Mouse (Mus musculus): Measurements from ENCODE around the gene Smchd1. TPM values are rescaled to one million over a fixed set of nuclear protein-coding genes. Genes with fewer than 3 reads are reported as not detected.

The Smchd1 gene
- polyA plus RNA-seq, 1 experiment from 2014 or later: 82.6 TPM

DNA sequence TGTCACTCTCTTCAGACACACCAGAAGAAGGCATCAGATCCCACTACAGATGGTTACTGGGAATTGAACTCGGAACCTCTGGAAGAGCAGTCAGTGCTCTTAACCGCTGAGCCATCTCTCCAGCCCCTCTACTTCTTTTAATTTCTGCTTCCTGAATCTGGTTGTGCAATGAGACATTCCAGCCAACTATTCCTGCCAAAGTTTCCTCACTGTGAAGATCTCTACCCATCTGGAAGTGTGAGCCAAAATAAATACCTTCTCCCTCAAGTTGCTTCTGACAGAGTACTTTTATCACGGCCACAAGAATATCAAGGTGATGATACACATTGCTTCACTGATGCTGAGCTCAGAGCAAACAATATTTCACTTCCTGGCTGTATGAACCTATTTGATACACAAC lies 155.8 kb downstream of the Smchd1 start:
- 95% methylated on average over 3 of the region's 3 CpGs for WGBS
- Histone ChIP-seq H3K27me3 (ENCODE audit: low read depth, poor library complexity, severe bottlenecking) (no peaks in the 10 kb centered on the region), H3K9me3 (replicated peaks) (no peaks in the 10 kb centered on the region), H3K4me3 (no peak overlapping the region), H3K4me1 (no peaks in the 10 kb centered on the region), H3K27ac (no peak overlapping the region), H3K36me3 (no peaks in the 10 kb centered on the region)
- peak; percentile 6 for DNase-seq (ENCODE audit: low spot score)

DNA sequence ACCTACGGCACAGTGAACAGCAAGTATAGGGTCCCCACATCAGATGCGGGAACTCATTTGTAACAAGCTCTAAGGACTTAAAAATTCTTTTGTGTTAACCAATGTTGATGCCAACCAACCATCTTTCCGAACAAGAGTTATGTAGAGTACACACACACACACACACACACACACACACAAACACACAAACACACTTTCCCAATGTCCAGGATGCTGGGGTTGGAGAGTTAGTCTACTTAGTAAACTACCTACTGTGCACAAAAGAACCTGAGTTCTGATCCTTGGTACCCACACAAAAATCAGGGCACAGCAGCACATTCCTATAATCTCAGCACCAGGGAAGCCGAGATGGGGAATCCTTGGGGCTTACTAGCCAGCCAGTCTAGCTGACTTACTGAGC lies 157.6 kb downstream of the Smchd1 start:
- 91% methylated on average over 4 of the region's 4 CpGs for WGBS
- no peaks in the 10 kb centered on the region for H3K36me3 ChIP-seq
- H3K9me3 ChIP-seq (replicated peaks): no peaks in the 10 kb centered on the region
- no peaks in the 10 kb centered on the region for H3K4me1 ChIP-seq
- DNase-seq (ENCODE audit: low spot score): peak; percentile 1
- H3K27ac ChIP-seq: no peak overlapping the region
- H3K4me3 ChIP-seq: no peak overlapping the region
- no peaks in the 10 kb centered on the region for H3K27me3 ChIP-seq (ENCODE audit: low read depth, poor library complexity, severe bottlenecking)

- DNase-seq (ENCODE audit: low spot score): no peak
- Histone ChIP-seq H3K9me3 (replicated peaks) (no peaks in the 10 kb centered on the region), H3K36me3 (no peaks in the 10 kb centered on the region), H3K4me1 (peaks cover 22% of the 10 kb centered on the region), H3K4me3 (no peak overlapping the region), H3K27me3 (ENCODE audit: low read depth, poor library complexity, severe bottlenecking) (no peaks in the 10 kb centered on the region), H3K27ac (no peak overlapping the region)
- WGBS: 79% methylated on average over 4 of the region's 4 CpGs
Measured at GRCm38 (mm10) chr17:71314315-71314714, 160.8 kb downstream of the Smchd1 start.

DNA sequence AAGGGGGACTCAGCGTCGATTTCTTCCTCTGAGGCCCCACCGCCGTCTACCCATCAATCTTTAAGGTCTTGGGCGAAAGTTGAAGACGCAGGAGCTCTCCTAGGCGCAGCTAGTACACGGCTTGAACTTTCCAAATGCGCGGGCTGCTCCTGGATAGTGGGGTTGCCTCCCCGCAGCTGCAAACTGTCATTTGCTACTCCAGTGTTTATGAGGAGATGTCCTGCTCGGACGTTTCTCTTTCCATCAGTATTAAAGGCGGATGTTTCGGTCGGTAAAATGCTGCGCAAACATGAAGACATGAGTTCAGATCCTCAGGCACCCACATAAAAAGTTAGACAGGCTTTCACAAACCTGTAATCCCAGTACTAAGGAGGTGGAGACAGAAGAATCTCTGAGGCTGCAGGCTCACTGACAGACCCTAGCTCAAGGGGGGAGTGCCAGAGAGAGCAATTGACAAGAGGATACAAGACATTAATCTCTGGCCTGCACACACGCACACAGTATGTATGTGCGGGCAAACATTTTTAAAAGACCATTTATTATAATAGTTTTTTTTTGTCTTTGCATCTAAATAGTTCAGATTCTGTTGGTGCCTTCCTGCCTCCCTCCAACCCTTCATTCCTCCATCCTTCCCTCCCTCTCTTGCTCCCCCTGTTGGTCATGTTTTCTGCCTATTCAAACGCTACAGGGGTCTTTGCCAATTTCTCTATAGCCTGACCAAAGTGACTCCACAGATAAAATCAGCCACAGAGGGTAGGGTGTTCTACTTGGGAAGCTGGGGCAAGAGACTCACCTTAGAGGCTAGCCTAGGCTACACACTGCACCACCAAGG lies 163.6 kb downstream of the Smchd1 start, which contains the start of gene Emilin2:
Gene Emilin2, minus strand, starts transcription at position 639 of the 832 bp plus-strand sequence.
- WGBS: 9% methylated on average over 20 of the region's 20 CpGs
- Histone ChIP-seq H3K27ac (peak within 1 kb of the TSS; percentile 92), H3K27me3 (ENCODE audit: low read depth, poor library complexity, severe bottlenecking) (no peaks in the 10 kb centered on the region), H3K4me3 (peak within 1 kb of the TSS; percentile 79), H3K36me3 (peaks cover 4% of the 10 kb centered on the region; the same call in 1 of the 2 replicates), H3K4me1 (peaks cover 36% of the 10 kb centered on the region), H3K9me3 (replicated peaks) (no peaks in the 10 kb centered on the region)
- peak; percentile 49 for DNase-seq (ENCODE audit: low spot score)

GRCm38 (mm10) chr17:71310486-71311339 lies 164.4 kb downstream of the Smchd1 start:
- DNase-seq (ENCODE audit: low spot score): peak; percentile 81
- Histone ChIP-seq H3K36me3 (peaks cover 6% of the 10 kb centered on the region; the same call in 1 of the 2 replicates), H3K27ac (peak overlapping the region; percentile 92), H3K9me3 (replicated peaks) (no peaks in the 10 kb centered on the region), H3K27me3 (ENCODE audit: low read depth, poor library complexity, severe bottlenecking) (no peaks in the 10 kb centered on the region), H3K4me3 (peak overlapping the region; percentile 79), H3K4me1 (peaks cover 36% of the 10 kb centered on the region)
- WGBS: under 1% methylated on average over 67 of the region's 67 CpGs

- Histone ChIP-seq H3K9me3 (replicated peaks) (no peaks in the 10 kb centered on the region), H3K27me3 (ENCODE audit: low read depth, poor library complexity, severe bottlenecking) (no peaks in the 10 kb centered on the region), H3K4me1 (peaks cover 36% of the 10 kb centered on the region), H3K4me3 (peak overlapping the region; percentile 79), H3K27ac (peak overlapping the region; percentile 92), H3K36me3 (peaks cover 6% of the 10 kb centered on the region; the same call in 1 of the 2 replicates)
- peak; percentile 73 for DNase-seq (ENCODE audit: low spot score)
- WGBS: 3% methylated on average over 23 of the region's 23 CpGs
Measured at GRCm38 (mm10) chr17:71309711-71310485, 165.2 kb downstream of the Smchd1 start.

GRCm38 (mm10) chr17:71309141-71309540 lies 166.0 kb downstream of the Smchd1 start:
- peak; percentile 46 for DNase-seq (ENCODE audit: low spot score)
- Histone ChIP-seq H3K27me3 (ENCODE audit: low read depth, poor library complexity, severe bottlenecking) (no peaks in the 10 kb centered on the region), H3K4me1 (peaks cover 36% of the 10 kb centered on the region), H3K4me3 (peak overlapping the region; percentile 79), H3K9me3 (replicated peaks) (no peaks in the 10 kb centered on the region), H3K27ac (peak overlapping the region; percentile 92), H3K36me3 (peaks cover 10% of the 10 kb centered on the region)
- 34% methylated on average over 14 of the region's 14 CpGs for WGBS

- no peak overlapping the region for H3K4me3 ChIP-seq
- WGBS: 93% methylated on average over 5 of the region's 5 CpGs
- no peak for DNase-seq (ENCODE audit: low spot score)
- H3K4me1 ChIP-seq: peaks cover 36% of the 10 kb centered on the region
- H3K9me3 ChIP-seq (replicated peaks): no peaks in the 10 kb centered on the region
- peaks cover 14% of the 10 kb centered on the region for H3K36me3 ChIP-seq
- no peaks in the 10 kb centered on the region for H3K27me3 ChIP-seq (ENCODE audit: low read depth, poor library complexity, severe bottlenecking)
- H3K27ac ChIP-seq: no peak overlapping the region
Measured at GRCm38 (mm10) chr17:71308296-71308695, 166.8 kb downstream of the Smchd1 start.

- H3K4me3 ChIP-seq: no peak overlapping the region
- no peak for DNase-seq (ENCODE audit: low spot score)
- H3K9me3 ChIP-seq (replicated peaks): no peaks in the 10 kb centered on the region
- WGBS: 90% methylated on average over 10 of the region's 10 CpGs
- peaks cover 22% of the 10 kb centered on the region for H3K36me3 ChIP-seq
- H3K27ac ChIP-seq: no peak overlapping the region
- peaks cover 36% of the 10 kb centered on the region for H3K4me1 ChIP-seq
- no peaks in the 10 kb centered on the region for H3K27me3 ChIP-seq (ENCODE audit: low read depth, poor library complexity, severe bottlenecking)
Measured at GRCm38 (mm10) chr17:71307251-71307790, 167.8 kb downstream of the Smchd1 start.

GRCm38 (mm10) chr17:71306716-71307115 lies 168.4 kb downstream of the Smchd1 start:
- Histone ChIP-seq H3K27ac (no peak overlapping the region), H3K27me3 (ENCODE audit: low read depth, poor library complexity, severe bottlenecking) (no peaks in the 10 kb centered on the region), H3K9me3 (replicated peaks) (no peaks in the 10 kb centered on the region), H3K4me1 (peaks cover 36% of the 10 kb centered on the region), H3K4me3 (no peak overlapping the region), H3K36me3 (peaks cover 28% of the 10 kb centered on the region)
- 95% methylated on average over 4 of the region's 4 CpGs for WGBS
- DNase-seq (ENCODE audit: low spot score): no peak

- no peaks in the 10 kb centered on the region for H3K27me3 ChIP-seq (ENCODE audit: low read depth, poor library complexity, severe bottlenecking)
- no peaks in the 10 kb centered on the region for H3K9me3 ChIP-seq (replicated peaks)
- DNase-seq (ENCODE audit: low spot score): no peak
- 95% methylated on average over 6 of the region's 6 CpGs for WGBS
- no peak overlapping the region for H3K4me3 ChIP-seq
- H3K4me1 ChIP-seq: peaks cover 30% of the 10 kb centered on the region
- H3K36me3 ChIP-seq: peaks cover 34% of the 10 kb centered on the region
- no peak overlapping the region for H3K27ac ChIP-seq
Measured at GRCm38 (mm10) chr17:71306091-71306490, 169.1 kb downstream of the Smchd1 start.

GRCm38 (mm10) chr17:71303444-71303843 lies 171.7 kb downstream of the Smchd1 start:
- no peak overlapping the region for H3K4me3 ChIP-seq
- peaks cover 5% of the 10 kb centered on the region; the same call in 1 of the 2 replicates for H3K4me1 ChIP-seq
- 87% methylated on average over 6 of the region's 6 CpGs for WGBS
- no peak overlapping the region for H3K27ac ChIP-seq
- H3K27me3 ChIP-seq (ENCODE audit: low read depth, poor library complexity, severe bottlenecking): no peaks in the 10 kb centered on the region
- no peaks in the 10 kb centered on the region for H3K9me3 ChIP-seq (replicated peaks)
- peaks cover 58% of the 10 kb centered on the region for H3K36me3 ChIP-seq
- DNase-seq (ENCODE audit: low spot score): no peak
